20 mouse cellular contexts compared by ENCODE assay signal in genomic region chr4:74747985-74748384, GRCm38 (mm10).
A peak's percentile ranks its signal among the peaks of the same experiment; 100 is the strongest.
DNase-seq lines count a peak whose midpoint lies in the region; ATAC-seq lines count a peak whose summit lies in the region.
"Had no signal": no experiment of that assay in that cellular context is flagged by ENCODE, and none has a peak within 500 bp of the region (broad histone marks: within the 10 kb centered on the region; RNA-seq: fewer than 3 reads in every experiment).

No protein-coding gene starts in this region.

- ATAC-seq in kidney, embryonic 16.5 days (ENCODE audit: low FRiP score, low TSS enrichment): peak; percentile 51; the same call in 1 of the 2 replicates
- ATAC-seq in limb, embryonic 12.5 days (ENCODE audit: insufficient number of reproducible peaks, insufficient read depth, low FRiP score, low TSS enrichment, low read depth): peak; percentile 37; the same call in 1 of the 2 replicates
- ATAC-seq in forebrain, embryonic 12.5 days (ENCODE audit: low FRiP score): no peak

- H3K9ac ChIP-seq in kidney, embryonic 16.5 days (replicated peaks; ENCODE audit: low read length): no peak overlapping the region
- H3K9ac ChIP-seq in limb, embryonic 12.5 days (replicated peaks): no peak overlapping the region
- H3K9ac ChIP-seq in forebrain, embryonic 12.5 days: no peak overlapping the region
- H3K9ac ChIP-seq: kidney, embryonic 15.5 days; liver, embryonic 14.5 days had no signal

- H3K27ac ChIP-seq in heart, embryonic 10.5 days: 0 out of 2 replicates have a peak overlapping the region, but pooled peaks have one; percentile 22
- H3K27ac ChIP-seq in kidney, embryonic 16.5 days (ENCODE audit: low read length): no peak overlapping the region
- H3K27ac ChIP-seq in limb, embryonic 12.5 days: no peak overlapping the region
- no peak overlapping the region for H3K27ac ChIP-seq in forebrain, embryonic 12.5 days
- H3K27ac ChIP-seq: hindbrain, embryonic 10.5 days; kidney, embryonic 15.5 days; layer of hippocampus, adult 2 months; left cerebral cortex, adult 2 months; liver, embryonic 14.5 days; midbrain, embryonic 10.5 days had no signal

- 32% methylated on average over 2 of the region's 2 CpGs for WGBS in heart, embryonic 10.5 days
- 20% methylated on average over 2 of the region's 2 CpGs for WGBS in kidney, embryonic 16.5 days
- 11% methylated on average over 2 of the region's 2 CpGs for WGBS in limb, embryonic 12.5 days
- WGBS in forebrain, embryonic 12.5 days: 79% methylated on average over 2 of the region's 2 CpGs

- no peak overlapping the region for H3K4me3 ChIP-seq in heart, embryonic 10.5 days
- no peak overlapping the region for H3K4me3 ChIP-seq in kidney, embryonic 16.5 days (ENCODE audit: low read length)
- H3K4me3 ChIP-seq in limb, embryonic 12.5 days (replicated peaks): no peak overlapping the region
- no peak overlapping the region for H3K4me3 ChIP-seq in forebrain, embryonic 12.5 days (replicated peaks)
- H3K4me3 ChIP-seq: hindbrain, embryonic 10.5 days; kidney, embryonic 15.5 days; layer of hippocampus, adult 2 months; left cerebral cortex, adult 2 months; midbrain, embryonic 10.5 days had no signal

- H3K9me3 ChIP-seq in heart, embryonic 10.5 days: no peaks in the 10 kb centered on the region
- H3K9me3 ChIP-seq in kidney, embryonic 16.5 days (ENCODE audit: low read length): no peaks in the 10 kb centered on the region
- no peaks in the 10 kb centered on the region for H3K9me3 ChIP-seq in limb, embryonic 12.5 days
- H3K9me3 ChIP-seq in forebrain, embryonic 12.5 days: no peaks in the 10 kb centered on the region
- H3K9me3 ChIP-seq: hindbrain, embryonic 10.5 days; kidney, embryonic 15.5 days; midbrain, embryonic 10.5 days had no signal

- no peaks in the 10 kb centered on the region for H3K36me3 ChIP-seq in heart, embryonic 10.5 days
- H3K36me3 ChIP-seq in kidney, embryonic 16.5 days (ENCODE audit: insufficient read depth, low read length): no peaks in the 10 kb centered on the region
- H3K36me3 ChIP-seq in limb, embryonic 12.5 days: no peaks in the 10 kb centered on the region
- no peaks in the 10 kb centered on the region for H3K36me3 ChIP-seq in forebrain, embryonic 12.5 days (replicated peaks)
- H3K36me3 ChIP-seq: hindbrain, embryonic 10.5 days; kidney, embryonic 15.5 days; midbrain, embryonic 10.5 days had no signal

- H3K27me3 ChIP-seq in heart, embryonic 10.5 days (ENCODE audit: insufficient read depth, poor library complexity, severe bottlenecking): no peaks in the 10 kb centered on the region
- H3K27me3 ChIP-seq in kidney, embryonic 16.5 days (ENCODE audit: insufficient read depth, low read length): no peaks in the 10 kb centered on the region
- no peaks in the 10 kb centered on the region for H3K27me3 ChIP-seq in limb, embryonic 12.5 days
- no peaks in the 10 kb centered on the region for H3K27me3 ChIP-seq in forebrain, embryonic 12.5 days
- H3K27me3 ChIP-seq: kidney, embryonic 15.5 days had no signal

- no peaks in the 10 kb centered on the region; the same call in 1 of the 2 replicates for H3K4me1 ChIP-seq in heart, embryonic 10.5 days
- H3K4me1 ChIP-seq in kidney, embryonic 16.5 days (ENCODE audit: insufficient read depth, low read length): 0 out of 2 replicates have a peak, but pooled peaks cover 6% of the 10 kb centered on the region
- peaks cover 6% of the 10 kb centered on the region; the same call in 1 of the 2 replicates for H3K4me1 ChIP-seq in limb, embryonic 12.5 days (replicated peaks)
- H3K4me1 ChIP-seq in forebrain, embryonic 12.5 days: no peaks in the 10 kb centered on the region
- H3K4me1 ChIP-seq: hindbrain, embryonic 10.5 days; kidney, embryonic 15.5 days; midbrain, embryonic 10.5 days had no signal

- H3K4me2 ChIP-seq in kidney, embryonic 16.5 days (replicated peaks; ENCODE audit: low read depth, low read length): no peak overlapping the region
- H3K4me2 ChIP-seq in limb, embryonic 12.5 days: no peak overlapping the region
- H3K4me2 ChIP-seq in forebrain, embryonic 12.5 days: no peak overlapping the region
- H3K4me2 ChIP-seq: kidney, embryonic 15.5 days had no signal

- DNase-seq in heart, embryonic 10.5 days (ENCODE audit: low spot score): no peak
- DNase-seq in heart, adult 8-10 months (ENCODE audit: low spot score): no peak
- DNase-seq in kidney, adult 8-10 months: no peak
- peak; percentile 3 for DNase-seq in embryo, embryonic 9.5 days (ENCODE audit: extremely low spot score)
- no peak for DNase-seq in cerebellum, postnatal 4 days (ENCODE audit: low spot score in 2 of 2)
- DNase-seq: adrenal gland, postnatal 10 days; B cell, adult 2 months; cerebellum, adult 8-10 months; lung, postnatal 36 days; right cerebral cortex, adult 18-20 months; thymus, adult 2 months had no signal
